Comparison of ENCODE assay signal across 17 mouse cellular contexts in the genomic region with DNA sequence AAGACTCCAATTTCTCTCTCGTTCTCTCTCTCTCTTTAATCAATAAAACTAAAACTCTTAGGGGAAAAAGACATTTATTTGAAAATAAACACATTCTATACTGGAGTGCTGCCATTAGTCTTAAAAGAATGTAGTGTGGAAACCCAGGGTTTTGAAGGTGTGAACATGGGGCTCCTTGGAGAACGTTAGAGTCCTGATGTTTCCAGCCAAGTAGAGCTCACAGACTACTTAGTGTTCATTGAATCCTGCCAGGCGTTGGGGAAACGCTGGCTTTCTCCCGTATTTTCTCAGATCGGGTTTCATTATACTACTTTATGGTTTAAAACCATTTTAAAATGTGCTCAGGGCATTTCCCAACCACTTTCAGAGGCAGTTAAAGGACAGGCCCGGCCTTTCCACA.
DNase-seq lines count a peak whose midpoint lies in the region; ATAC-seq and TF ChIP-seq lines count a peak whose summit lies in the region.
"Had no signal": no experiment of that assay in that cellular context is flagged by ENCODE, and none has a peak within 500 bp of the region (broad histone marks: within the 10 kb centered on the region; RNA-seq: fewer than 3 reads in every experiment).

No protein-coding gene starts in this region.

- peak; percentile 72 for ATAC-seq in limb, embryonic 12.5 days (ENCODE audit: insufficient number of reproducible peaks, insufficient read depth, low FRiP score, low TSS enrichment, low read depth)
- peak; percentile 21; the same call in 1 of the 2 replicates for ATAC-seq in lung, postnatal 0 days
- ATAC-seq in limb, embryonic 14.5 days (ENCODE audit: low FRiP score, low read depth): peak; percentile 92
- no peak for ATAC-seq in CD4-positive, CD25-positive, alpha-beta regulatory T cell, adult 4 months
- ATAC-seq: forebrain, embryonic 16.5 days had no signal

- no peaks in the 10 kb centered on the region for H3K9me3 ChIP-seq in limb, embryonic 12.5 days
- no peaks in the 10 kb centered on the region for H3K9me3 ChIP-seq in limb, embryonic 10.5 days (replicated peaks)
- H3K9me3 ChIP-seq in lung, postnatal 0 days (ENCODE audit: low read length): no peaks in the 10 kb centered on the region
- H3K9me3 ChIP-seq in limb, embryonic 14.5 days (ENCODE audit: control insufficient read depth, low read length): no peaks in the 10 kb centered on the region
- H3K9me3 ChIP-seq: forebrain, embryonic 12.5 days; heart, embryonic 12.5 days; hindbrain, embryonic 10.5 days had no signal

- no peak for TF ChIP-seq EP300 in lung, postnatal 0 days (IDR thresholded peaks at IDR 0.05)

- no peak for DNase-seq in limb, embryonic 10.5 days (ENCODE audit: low spot score)
- peak; percentile 46 for DNase-seq in lung, postnatal 0 days (ENCODE audit: low spot score)
- DNase-seq in lung, postnatal 4 days: no peak
- peak; percentile 87 for DNase-seq in limb, embryonic 14.5 days (ENCODE audit: low spot score)
- DNase-seq: adrenal gland, adult 2 months; cerebellum, adult 11 months; cerebellum, adult 9-10 months; cerebellum, postnatal 25 days; gastrocnemius, adult 2 months; gastrocnemius, postnatal 25 days had no signal

- 30% methylated on average over 7 of the region's 7 CpGs for WGBS in limb, embryonic 12.5 days
- WGBS in limb, embryonic 10.5 days: 69% methylated on average over 7 of the region's 7 CpGs
- WGBS in lung, postnatal 0 days: 57% methylated on average over 7 of the region's 7 CpGs
- 19% methylated on average over 7 of the region's 7 CpGs for WGBS in limb, embryonic 14.5 days

- no peak for TF ChIP-seq CTCF in lung, postnatal 0 days (IDR thresholded peaks at IDR 0.05)

- no peak for TF ChIP-seq POLR2A in limb, embryonic 14.5 days (IDR thresholded peaks at IDR 0.05; ENCODE audit: borderline replicate concordance, extremely low read depth, insufficient read depth, insufficient read length)

- H3K4me2 ChIP-seq in limb, embryonic 12.5 days: 0 out of 2 replicates have a peak overlapping the region, but pooled peaks have one; percentile 6
- H3K4me2 ChIP-seq in lung, postnatal 0 days (replicated peaks; ENCODE audit: low read depth, low read length): no peak overlapping the region
- H3K4me2 ChIP-seq in limb, embryonic 14.5 days (replicated peaks; ENCODE audit: low read depth, low read length, severe bottlenecking): no peak overlapping the region
- H3K4me2 ChIP-seq: forebrain, embryonic 12.5 days; heart, embryonic 12.5 days; hindbrain, embryonic 14.5 days had no signal

- H3K9ac ChIP-seq in limb, embryonic 12.5 days (replicated peaks): no peak overlapping the region
- H3K9ac ChIP-seq in lung, postnatal 0 days (replicated peaks; ENCODE audit: low read depth): no peak overlapping the region
- H3K9ac ChIP-seq in limb, embryonic 14.5 days (ENCODE audit: low read depth, low read length, severe bottlenecking): no peak overlapping the region
- H3K9ac ChIP-seq: forebrain, embryonic 12.5 days; heart, embryonic 12.5 days; hindbrain, embryonic 14.5 days had no signal

- H3K4me1 ChIP-seq in limb, embryonic 12.5 days (replicated peaks): peaks cover 9% of the 10 kb centered on the region
- peaks cover 9% of the 10 kb centered on the region for H3K4me1 ChIP-seq in limb, embryonic 10.5 days
- H3K4me1 ChIP-seq in lung, postnatal 0 days (ENCODE audit: insufficient read depth, low read depth, low read length): no peaks in the 10 kb centered on the region
- H3K4me1 ChIP-seq in limb, embryonic 14.5 days (ENCODE audit: control insufficient read depth, insufficient read depth, low read length): peaks cover 11% of the 10 kb centered on the region
- H3K4me1 ChIP-seq: forebrain, embryonic 12.5 days; heart, embryonic 12.5 days; hindbrain, embryonic 10.5 days had no signal

- 0 out of 2 replicates have a peak, but pooled peaks cover 4% of the 10 kb centered on the region for H3K36me3 ChIP-seq in limb, embryonic 12.5 days
- no peaks in the 10 kb centered on the region for H3K36me3 ChIP-seq in limb, embryonic 10.5 days
- no peaks in the 10 kb centered on the region for H3K36me3 ChIP-seq in lung, postnatal 0 days (ENCODE audit: insufficient read depth, low read length)
- no peaks in the 10 kb centered on the region for H3K36me3 ChIP-seq in limb, embryonic 14.5 days (ENCODE audit: control insufficient read depth, insufficient read depth, low read length)
- H3K36me3 ChIP-seq: forebrain, embryonic 12.5 days; heart, embryonic 12.5 days; hindbrain, embryonic 10.5 days had no signal

- H3K27me3 ChIP-seq in limb, embryonic 12.5 days: 0 out of 2 replicates have a peak, but pooled peaks cover 5% of the 10 kb centered on the region
- 0 out of 2 replicates have a peak, but pooled peaks cover 3% of the 10 kb centered on the region for H3K27me3 ChIP-seq in limb, embryonic 10.5 days (ENCODE audit: low read depth, poor library complexity, severe bottlenecking)
- no peaks in the 10 kb centered on the region for H3K27me3 ChIP-seq in lung, postnatal 0 days (replicated peaks; ENCODE audit: insufficient read depth, low read length)
- no peaks in the 10 kb centered on the region for H3K27me3 ChIP-seq in limb, embryonic 14.5 days (ENCODE audit: control insufficient read depth, insufficient read depth, low read length)
- H3K27me3 ChIP-seq: forebrain, embryonic 12.5 days; heart, embryonic 12.5 days had no signal

- H3K4me3 ChIP-seq in limb, embryonic 12.5 days (replicated peaks): no peak overlapping the region
- no peak overlapping the region for H3K4me3 ChIP-seq in limb, embryonic 10.5 days
- H3K4me3 ChIP-seq in lung, postnatal 0 days (ENCODE audit: low read depth, low read length): no peak overlapping the region
- no peak overlapping the region for H3K4me3 ChIP-seq in limb, embryonic 14.5 days (replicated peaks; ENCODE audit: low read length)
- H3K4me3 ChIP-seq: forebrain, embryonic 12.5 days; gastrocnemius, adult 2 months; heart, embryonic 12.5 days; hindbrain, embryonic 10.5 days had no signal

- H3K27ac ChIP-seq in limb, embryonic 12.5 days: peak overlapping the region; percentile 74
- H3K27ac ChIP-seq in limb, embryonic 10.5 days: no peak overlapping the region; the same call in 1 of the 2 replicates
- H3K27ac ChIP-seq in lung, postnatal 0 days (ENCODE audit: low read length): no peak overlapping the region
- no peak overlapping the region for H3K27ac ChIP-seq in limb, embryonic 14.5 days (replicated peaks; ENCODE audit: low read depth, low read length)
- H3K27ac ChIP-seq: forebrain, embryonic 12.5 days; gastrocnemius, adult 2 months; hindbrain, embryonic 10.5 days; hindbrain, embryonic 14.5 days had no signal

Comparison
In these comparisons a context has a peak if more than half of its experiments do, and no peak if none do; other contexts are left out.
1. DNase-seq: peak in lung, postnatal 0 days (single experiment) and limb, embryonic 14.5 days (single experiment); none in limb, embryonic 10.5 days (single experiment) and lung, postnatal 4 days (0 of 2).